Mouse (Mus musculus): Measurements from ENCODE around the gene Mcrip2. TPM values are rescaled to one million over a fixed set of nuclear protein-coding genes. Genes with fewer than 3 reads are reported as not detected.

Gene Mcrip2
- polyA plus RNA-seq, 1 experiment from 2014 or later = 133 TPM

DNA sequence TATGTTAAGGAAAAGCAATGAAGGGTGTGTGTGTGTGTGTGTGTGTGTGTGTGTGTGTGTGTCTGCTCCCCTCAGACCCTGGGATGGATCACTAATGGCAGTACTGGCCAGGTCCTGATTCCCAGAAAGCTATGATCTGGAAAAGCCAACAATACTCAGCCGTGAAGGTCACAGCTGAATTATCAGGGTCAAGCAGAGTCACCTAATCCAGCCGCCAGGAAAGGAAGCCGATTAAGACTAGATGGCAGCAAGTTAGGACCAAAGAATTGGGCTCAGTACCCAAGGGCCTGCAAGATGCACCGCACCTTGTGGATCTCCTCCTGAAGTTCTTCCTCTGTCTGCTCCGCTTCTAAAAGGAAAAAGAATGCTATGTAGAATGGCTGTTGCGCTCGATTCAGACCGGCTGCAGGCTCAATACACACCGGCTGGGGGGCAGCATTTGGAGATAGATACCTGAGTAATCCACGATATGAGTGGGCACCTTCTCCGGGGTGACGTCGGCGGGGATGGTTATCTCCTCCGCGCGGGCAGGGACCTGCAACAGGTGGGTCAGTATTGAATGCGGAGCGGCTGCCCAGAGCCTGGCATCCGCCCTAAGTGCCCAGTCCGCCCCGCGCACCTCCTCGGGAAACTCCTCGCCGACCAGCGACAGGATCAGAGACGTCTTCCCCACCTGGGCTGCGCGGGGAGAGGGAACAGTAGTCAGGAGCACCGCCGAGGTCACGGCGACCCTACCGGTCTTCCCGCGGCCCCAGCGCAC is 24.7 kb downstream of the Mcrip2 start:
- Histone ChIP-seq H3K4me3 (peak overlapping the region; percentile 89), H3K4me1 (peaks cover 36% of the 10 kb centered on the region), H3K9me3 (no peaks in the 10 kb centered on the region), H3K27me3 (ENCODE audit: insufficient read depth, poor library complexity, severe bottlenecking) (no peaks in the 10 kb centered on the region), H3K27ac (peak overlapping the region; percentile 96), H3K36me3 (peaks cover 77% of the 10 kb centered on the region)
- WGBS = 3% methylated on average over 38 of the region's 38 CpGs
- DNase-seq (ENCODE audit: low spot score) = no peak

- Histone ChIP-seq H3K4me3 (peak overlapping the region; percentile 89), H3K27ac (peak overlapping the region; percentile 96), H3K9me3 (no peaks in the 10 kb centered on the region), H3K4me1 (peaks cover 37% of the 10 kb centered on the region), H3K36me3 (peaks cover 77% of the 10 kb centered on the region), H3K27me3 (ENCODE audit: insufficient read depth, poor library complexity, severe bottlenecking) (no peaks in the 10 kb centered on the region)
- no peak for DNase-seq (ENCODE audit: low spot score)
- 88% methylated on average over 4 of the region's 4 CpGs for WGBS
Measured at GRCm38 (mm10) chr17:25843122-25843521, 25.4 kb downstream of the Mcrip2 start.

DNA sequence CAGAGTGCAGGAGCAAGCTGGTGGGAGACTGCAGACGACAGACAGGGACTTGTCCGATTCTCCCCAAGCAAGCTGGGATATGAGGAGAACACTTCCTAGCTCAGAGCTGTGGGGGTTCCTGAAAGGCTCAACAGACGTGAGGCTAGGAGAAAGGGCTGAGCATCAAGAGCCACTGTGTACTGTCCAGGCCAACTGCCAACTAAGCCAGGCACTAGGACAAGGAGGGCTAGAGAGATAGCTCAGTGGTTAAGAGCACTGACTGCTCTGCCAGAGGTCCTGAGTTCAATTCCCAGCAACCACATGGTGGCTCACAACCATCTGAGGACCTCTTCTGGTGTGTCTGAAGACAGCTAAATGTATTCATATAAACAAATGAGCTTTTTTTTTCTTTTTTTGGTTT is 26.1 kb downstream of the Mcrip2 start:
- Histone ChIP-seq H3K4me1 (peaks cover 43% of the 10 kb centered on the region), H3K36me3 (peaks cover 76% of the 10 kb centered on the region), H3K27ac (no peak overlapping the region), H3K27me3 (ENCODE audit: insufficient read depth, poor library complexity, severe bottlenecking) (no peaks in the 10 kb centered on the region), H3K9me3 (no peaks in the 10 kb centered on the region), H3K4me3 (no peak overlapping the region)
- 88% methylated on average over 3 of the region's 3 CpGs for WGBS
- DNase-seq (ENCODE audit: low spot score) = no peak

GRCm38 (mm10) chr17:25841117-25841880 is 27.3 kb downstream of the Mcrip2 start, which contains the start of gene Gm20683:
TSS of gene Gm20683 (minus strand) at chr17:25841763.
- DNase-seq (ENCODE audit: low spot score) = no peak
- Histone ChIP-seq H3K27ac (no peak within 1 kb of the TSS), H3K36me3 (peaks cover 67% of the 10 kb centered on the region), H3K4me3 (no peak within 1 kb of the TSS), H3K4me1 (peaks cover 55% of the 10 kb centered on the region), H3K27me3 (ENCODE audit: insufficient read depth, poor library complexity, severe bottlenecking) (no peaks in the 10 kb centered on the region), H3K9me3 (no peaks in the 10 kb centered on the region)
- 95% methylated on average over 22 of the region's 22 CpGs for WGBS

GRCm38 (mm10) chr17:25840519-25840918 is 28.0 kb downstream of the Mcrip2 start:
- peaks cover 67% of the 10 kb centered on the region for H3K36me3 ChIP-seq
- no peaks in the 10 kb centered on the region for H3K27me3 ChIP-seq (ENCODE audit: insufficient read depth, poor library complexity, severe bottlenecking)

GRCm38 (mm10) chr17:25839455-25840235 is 28.9 kb downstream of the Mcrip2 start:
- 88% methylated on average over 14 of the region's 14 CpGs for WGBS
- H3K4me1 ChIP-seq = peaks cover 66% of the 10 kb centered on the region
- H3K4me3 ChIP-seq = no peak overlapping the region
- DNase-seq (ENCODE audit: low spot score) = no peak
- no peak overlapping the region for H3K27ac ChIP-seq
- H3K27me3 ChIP-seq (ENCODE audit: insufficient read depth, poor library complexity, severe bottlenecking) = no peaks in the 10 kb centered on the region
- H3K9me3 ChIP-seq = no peaks in the 10 kb centered on the region
- H3K36me3 ChIP-seq = peaks cover 70% of the 10 kb centered on the region

More at GRCm38 (mm10) chr17:25840519-25840918, 28.0 kb downstream of the Mcrip2 start:
- Histone ChIP-seq H3K4me1 (peaks cover 63% of the 10 kb centered on the region), H3K4me3 (no peak overlapping the region), H3K9me3 (no peaks in the 10 kb centered on the region), H3K27ac (no peak overlapping the region)
- 96% methylated on average over 6 of the region's 6 CpGs for WGBS
- no peak for DNase-seq (ENCODE audit: low spot score)

GRCm38 (mm10) chr17:25838904-25839303 is 29.7 kb downstream of the Mcrip2 start:
- 84% methylated on average over 4 of the region's 4 CpGs for WGBS

DNA sequence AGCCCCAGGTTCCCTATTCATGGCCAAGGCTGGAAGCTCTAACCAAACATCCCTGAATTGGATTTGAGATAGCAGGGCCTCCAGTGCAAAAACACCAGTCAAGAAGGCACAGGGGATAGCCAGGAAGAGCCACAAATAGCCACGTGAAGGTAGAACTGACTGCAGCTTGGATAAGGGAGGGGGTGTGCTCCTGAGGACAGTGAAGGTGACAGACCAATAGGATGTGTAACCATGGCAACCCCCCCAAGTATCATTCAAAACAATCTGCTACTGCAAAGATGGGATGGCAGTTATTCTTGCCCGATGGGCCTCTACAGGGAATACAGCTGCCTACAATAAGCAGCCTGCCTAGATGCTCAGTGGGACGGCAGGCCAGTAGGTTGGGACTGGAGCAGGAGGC is 31.0 kb downstream of the Mcrip2 start:
- DNase-seq (ENCODE audit: low spot score) = no peak
- Histone ChIP-seq H3K36me3 (peaks cover 65% of the 10 kb centered on the region), H3K4me1 (peaks cover 68% of the 10 kb centered on the region), H3K27me3 (ENCODE audit: insufficient read depth, poor library complexity, severe bottlenecking) (no peaks in the 10 kb centered on the region), H3K27ac (peak overlapping the region; percentile 84), H3K4me3 (peak overlapping the region; percentile 57), H3K9me3 (no peaks in the 10 kb centered on the region)
- WGBS = 44% methylated on average over 3 of the region's 3 CpGs

More at GRCm38 (mm10) chr17:25838904-25839303, 29.7 kb downstream of the Mcrip2 start:
- no peak for DNase-seq (ENCODE audit: low spot score)
- Histone ChIP-seq H3K36me3 (peaks cover 70% of the 10 kb centered on the region), H3K27ac (no peak overlapping the region), H3K4me1 (peaks cover 73% of the 10 kb centered on the region), H3K9me3 (no peaks in the 10 kb centered on the region), H3K27me3 (ENCODE audit: insufficient read depth, poor library complexity, severe bottlenecking) (no peaks in the 10 kb centered on the region), H3K4me3 (no peak overlapping the region)

DNA sequence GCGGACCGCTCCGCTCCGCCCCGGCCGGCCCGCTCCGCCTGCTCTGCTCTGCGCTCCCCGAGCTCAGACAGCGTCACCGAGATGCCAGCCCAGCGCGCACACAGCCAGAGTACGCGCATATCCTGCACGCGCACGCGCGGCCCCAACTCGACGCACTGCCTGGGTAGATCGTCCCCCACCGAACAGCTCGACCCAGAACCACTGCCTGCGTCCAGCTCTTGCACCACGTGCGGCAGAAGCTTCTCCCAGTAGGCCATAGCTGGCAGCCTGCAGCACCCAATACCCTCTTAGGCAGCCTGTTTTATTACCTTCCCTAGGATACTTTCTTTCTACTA is 31.5 kb downstream of the Mcrip2 start, which contains the start of gene Rhbdl1:
TSS of gene Rhbdl1 (minus strand) at position 220 of the 335 bp plus-strand sequence.
- Histone ChIP-seq H3K36me3 (peaks cover 60% of the 10 kb centered on the region), H3K27ac (peak within 1 kb of the TSS; percentile 84), H3K9me3 (no peaks in the 10 kb centered on the region), H3K27me3 (ENCODE audit: insufficient read depth, poor library complexity, severe bottlenecking) (no peaks in the 10 kb centered on the region), H3K4me1 (peaks cover 69% of the 10 kb centered on the region), H3K4me3 (peak within 1 kb of the TSS; percentile 57)
- DNase-seq (ENCODE audit: low spot score) = no peak
- 2% methylated on average over 29 of the region's 29 CpGs for WGBS

DNA sequence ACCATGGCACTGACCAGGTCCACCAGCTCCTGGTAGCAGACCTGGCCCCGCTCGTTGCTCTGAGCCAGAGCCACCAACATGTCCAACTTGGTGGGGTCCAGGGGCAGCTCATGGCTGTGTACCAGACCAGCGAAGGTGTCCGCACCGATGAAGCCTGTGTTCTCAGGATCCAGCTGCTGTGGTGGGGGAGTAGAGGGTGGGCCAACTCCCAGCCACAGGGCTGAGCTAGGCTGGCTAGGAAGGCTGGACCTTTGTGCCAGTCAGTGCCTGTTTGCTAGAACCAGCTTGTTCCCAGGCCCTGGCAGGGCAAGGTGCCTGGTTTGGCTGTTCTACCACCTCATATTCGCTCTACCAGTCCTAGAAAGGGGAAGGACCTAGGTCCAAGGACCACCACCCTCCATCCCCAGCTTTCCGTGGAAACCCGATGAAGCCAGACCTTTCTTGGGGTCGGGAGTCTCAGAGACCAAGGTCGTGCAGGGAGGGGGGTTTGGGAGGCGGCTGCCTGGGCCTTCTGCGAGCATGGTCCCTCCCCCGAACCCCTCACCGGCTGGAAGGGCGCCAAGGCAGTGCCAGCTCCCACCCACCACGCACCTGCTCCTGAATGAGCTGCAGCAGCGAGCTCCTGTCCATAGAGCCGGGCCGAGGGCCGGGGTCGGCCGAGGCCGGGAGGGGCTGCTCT is 32.0 kb downstream of the Mcrip2 start:
- no peak for DNase-seq (ENCODE audit: low spot score)
- Histone ChIP-seq H3K27ac (peak overlapping the region; percentile 84), H3K36me3 (peaks cover 59% of the 10 kb centered on the region), H3K4me1 (peaks cover 71% of the 10 kb centered on the region), H3K4me3 (peak overlapping the region; percentile 57), H3K9me3 (no peaks in the 10 kb centered on the region), H3K27me3 (ENCODE audit: insufficient read depth, poor library complexity, severe bottlenecking) (no peaks in the 10 kb centered on the region)
- 23% methylated on average over 23 of the region's 23 CpGs for WGBS

DNA sequence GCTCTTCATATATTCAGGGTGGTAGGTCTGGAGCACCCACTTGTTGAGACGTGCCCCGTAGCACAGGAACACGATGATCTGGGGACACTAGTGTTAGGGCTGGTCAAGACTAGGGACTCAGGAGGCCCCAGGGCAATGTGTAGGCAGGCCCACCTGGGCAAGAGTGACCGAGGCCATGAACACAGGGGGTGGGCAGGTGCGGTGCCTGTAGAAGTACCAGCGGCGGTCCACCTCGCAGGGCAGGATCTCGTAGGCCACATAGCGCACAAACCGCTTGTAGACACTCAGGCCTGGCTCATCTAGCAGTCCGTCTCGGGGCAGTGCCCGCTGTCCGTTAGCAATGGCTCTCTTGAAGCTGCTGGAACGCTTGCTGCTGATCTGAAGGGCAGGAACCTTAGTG is 32.7 kb downstream of the Mcrip2 start:
- Histone ChIP-seq H3K4me3 (peak overlapping the region; percentile 57), H3K4me1 (peaks cover 77% of the 10 kb centered on the region), H3K36me3 (peaks cover 59% of the 10 kb centered on the region), H3K27ac (peak overlapping the region; percentile 84), H3K27me3 (ENCODE audit: insufficient read depth, poor library complexity, severe bottlenecking) (no peaks in the 10 kb centered on the region), H3K9me3 (no peaks in the 10 kb centered on the region)
- no peak for DNase-seq (ENCODE audit: low spot score)
- 95% methylated on average over 16 of the region's 16 CpGs for WGBS

DNA sequence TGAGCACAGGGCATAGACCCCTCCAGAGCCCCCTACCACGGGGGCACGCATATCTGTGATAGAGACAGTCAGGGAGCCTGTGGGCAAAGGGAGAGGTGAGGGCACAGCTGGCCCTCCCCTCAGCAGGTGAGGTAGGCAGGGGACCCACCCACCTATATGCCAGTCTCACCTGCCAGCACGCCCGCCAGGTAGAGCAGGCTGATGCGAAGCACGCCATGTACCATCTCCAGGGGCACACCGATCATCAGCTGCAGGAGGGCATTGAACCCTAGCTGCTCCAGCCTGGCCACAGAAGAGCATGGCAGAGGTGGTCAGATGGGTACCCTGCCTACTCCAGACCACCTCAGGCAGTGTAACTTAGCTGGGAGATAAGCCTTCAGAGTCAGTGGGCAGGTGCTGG is 33.3 kb downstream of the Mcrip2 start:
- WGBS = 96% methylated on average over 7 of the region's 7 CpGs
- Histone ChIP-seq H3K4me3 (peak overlapping the region; percentile 86), H3K27me3 (ENCODE audit: insufficient read depth, poor library complexity, severe bottlenecking) (no peaks in the 10 kb centered on the region), H3K4me1 (peaks cover 77% of the 10 kb centered on the region), H3K27ac (no peak overlapping the region), H3K9me3 (no peaks in the 10 kb centered on the region), H3K36me3 (peaks cover 59% of the 10 kb centered on the region)
- no peak for DNase-seq (ENCODE audit: low spot score)

Data from heart, embryonic 10.5 days (tissue).